Mouse (Mus musculus) adrenal gland, postnatal 4 days (tissue): ENCODE data around the gene Larp1b. TPM values are rescaled to one million over a fixed set of nuclear protein-coding genes. Genes with fewer than 3 reads are reported as not detected.

ENCODE experiments used
- DNase-seq, 2 experiments: peaks; one replicate each; pipeline ENCODE4 v3.0.0; 2021 to 2022; ENCODE audit warnings: low spot score in 2 of 2, mixed read lengths in 2 of 2
- total RNA-seq, 2 experiments: library from RNA; stranded (reverse); gene quantifications; 2 replicates each; pipeline ENCODE4 v1.2.3; 2021

The Larp1b gene
- total RNA-seq, 2 experiments from 2014 or later: 21.0 to 23.1 TPM

DNA sequence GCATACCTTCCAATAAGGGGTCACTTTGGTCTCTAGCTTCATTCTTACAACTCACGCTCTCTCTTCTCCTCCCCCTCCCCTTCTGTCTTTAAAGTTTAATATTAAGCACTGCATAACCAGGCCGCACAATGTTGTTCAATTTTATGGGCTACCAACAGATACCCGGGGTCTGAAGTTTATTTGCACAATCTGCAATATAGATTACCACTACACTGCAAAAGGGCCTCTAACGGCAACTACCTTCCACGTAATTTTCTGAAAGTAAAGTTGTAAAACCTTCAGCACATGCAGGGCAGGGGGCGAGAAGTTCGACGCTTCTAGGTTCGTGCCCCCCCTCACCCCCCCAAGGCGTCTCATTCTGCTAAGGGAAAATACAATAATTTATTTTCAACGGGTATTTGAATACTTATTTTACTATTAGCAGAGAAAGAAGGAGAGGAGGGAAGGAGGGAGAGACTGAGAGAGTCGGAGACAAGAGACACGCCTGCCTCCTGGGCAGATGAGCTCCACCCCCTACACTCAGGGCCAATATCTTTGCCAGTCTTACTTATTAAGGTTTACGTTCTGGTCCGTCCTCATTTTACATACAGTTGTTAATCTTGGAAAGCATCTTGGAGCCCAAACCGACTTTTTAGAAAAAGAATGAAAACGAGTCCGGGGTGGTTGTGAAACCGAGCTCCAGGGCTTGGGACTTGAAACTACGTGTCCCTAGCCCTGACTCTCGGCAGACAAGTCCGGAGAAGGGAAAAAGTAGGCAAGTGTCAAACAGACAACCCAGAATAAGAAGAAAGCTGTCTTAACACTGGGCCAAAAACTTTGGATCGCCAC, 132.1 kb downstream of the Larp1b start:
- DNase-seq: no peak

DNA sequence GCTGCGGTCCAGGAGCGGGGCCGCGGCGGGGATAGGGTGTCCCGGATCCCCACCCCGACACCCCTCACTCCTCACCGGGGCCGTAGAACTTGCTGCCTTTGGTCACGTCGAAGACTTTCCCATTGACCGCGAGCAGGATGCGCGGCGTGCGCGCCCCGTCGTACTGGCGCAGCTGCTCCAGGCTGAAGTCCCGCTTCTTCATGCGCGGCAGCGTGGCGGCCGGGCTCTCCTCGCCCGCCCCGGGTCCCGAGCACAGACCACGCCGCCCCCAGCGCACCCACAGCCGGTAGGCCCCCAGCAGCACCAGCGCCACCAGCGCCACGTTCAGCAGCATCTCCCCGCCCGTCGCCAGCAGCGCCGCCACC, 132.9 kb downstream of the Larp1b start:
- DNase-seq: no peak

GRCm38 (mm10) chr3:41082885-41083789, 133.5 kb downstream of the Larp1b start, which contains the start of gene Pgrmc2:
TSS of gene Pgrmc2 (minus strand) at chr3:41083046.
- peak; percentile 88 to 98 for DNase-seq

GRCm38 (mm10) chr3:41083790-41084112, 134.1 kb downstream of the Larp1b start:
- DNase-seq: no peak

DNA sequence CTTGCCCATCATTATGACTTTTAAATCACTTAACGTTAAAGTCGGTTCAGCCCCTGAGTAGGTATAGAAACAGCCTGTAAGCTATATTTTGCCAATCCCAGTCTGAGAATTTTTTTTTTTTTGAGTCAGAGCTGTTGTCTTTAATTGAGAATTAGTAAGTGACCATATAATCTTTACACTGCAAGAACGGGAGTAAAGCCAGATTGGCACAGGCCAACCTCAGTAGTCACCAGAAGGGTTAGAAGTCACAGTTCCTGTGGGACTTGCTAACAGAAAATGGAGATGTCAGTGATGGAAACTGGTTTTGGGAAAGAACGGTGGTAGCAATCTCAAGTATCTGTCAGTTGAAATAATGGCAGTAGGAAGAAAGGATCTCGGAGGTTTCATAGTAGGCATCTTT, 134.8 kb downstream of the Larp1b start:
- DNase-seq: no peak

GRCm38 (mm10) chr3:41087071-41087470, 137.4 kb downstream of the Larp1b start:
- no peak for DNase-seq

Other genes with a start within 250 kb of the Larp1b start
- under 1 TPM in 1 of 2 experiments, not detected in 1; 0.14 TPM for gene Slc25a31, start 241.0 kb upstream of the Larp1b start, total RNA-seq
- gene Hspa4l, start 205.3 kb upstream of the Larp1b start, total RNA-seq: 10 to 100 TPM; 21.2 to 24.6 TPM
- gene Plk4, start 149.8 kb upstream of the Larp1b start, total RNA-seq: 10 to 100 TPM; 17.1 to 23.8 TPM
- 10 to 100 TPM; 17.7 to 18.6 TPM for gene Mfsd8, start 102.9 kb upstream of the Larp1b start, total RNA-seq
- 10 to 100 TPM in 1 of 2 experiments, 1 to 10 TPM in 1; 9.8 to 10.4 TPM for gene Abhd18, start 102.9 kb upstream of the Larp1b start, total RNA-seq
- gene 1700034I23Rik, start 47.3 kb upstream of the Larp1b start, total RNA-seq: not detected
- 10 to 100 TPM; 43.9 to 45.5 TPM for gene Pgrmc2, start 133.2 kb downstream of the Larp1b start, total RNA-seq